Comparison of ENCODE assay signal across 8 mouse cellular contexts in genomic region chr2:156111358-156112079, GRCm38 (mm10). TPM values are rescaled to one million over a fixed set of nuclear protein-coding genes. Genes with fewer than 3 reads are reported as not detected.
A peak's percentile ranks its signal among the peaks of the same experiment; 100 is the strongest.
DNase-seq lines count a peak whose midpoint lies in the region; ATAC-seq and TF ChIP-seq lines count a peak whose summit lies in the region.

Gene Cpne1 (minus strand): TSS chr2:156111965.
Gene Rbm12 (minus strand): TSS chr2:156111978.

- peak within 1 kb of the TSS; percentile 98 for H3K9ac ChIP-seq in embryonic facial prominence, embryonic 14.5 days (ENCODE audit: low read depth, low read length)
- peak within 1 kb of the TSS; percentile 98 for H3K9ac ChIP-seq in limb, embryonic 14.5 days (ENCODE audit: low read depth, low read length, severe bottlenecking)
- peak within 1 kb of the TSS; percentile 99 for H3K9ac ChIP-seq in midbrain, postnatal 0 days (replicated peaks; ENCODE audit: low read length, poor library complexity, severe bottlenecking)

- H3K4me3 ChIP-seq in embryonic facial prominence, embryonic 14.5 days (ENCODE audit: low read depth, low read length), result peak within 1 kb of the TSS; percentile 89
- H3K4me3 ChIP-seq in limb, embryonic 14.5 days (replicated peaks; ENCODE audit: low read length), result peak within 1 kb of the TSS; percentile 91
- H3K4me3 ChIP-seq in midbrain, postnatal 0 days (ENCODE audit: low read depth, low read length), result peak within 1 kb of the TSS; percentile 100

- no peaks in the 10 kb centered on the region for H3K27me3 ChIP-seq in embryonic facial prominence, embryonic 14.5 days (replicated peaks; ENCODE audit: control insufficient read depth, insufficient read depth, low read length)
- no peaks in the 10 kb centered on the region for H3K27me3 ChIP-seq in limb, embryonic 14.5 days (ENCODE audit: control insufficient read depth, insufficient read depth, low read length)
- H3K27me3 ChIP-seq in midbrain, postnatal 0 days (ENCODE audit: insufficient read depth, low read length), result no peaks in the 10 kb centered on the region

- peak within 1 kb of the TSS; percentile 64 for H3K4me2 ChIP-seq in embryonic facial prominence, embryonic 14.5 days (ENCODE audit: low read depth, low read length)
- peak within 1 kb of the TSS; percentile 68 for H3K4me2 ChIP-seq in limb, embryonic 14.5 days (replicated peaks; ENCODE audit: low read depth, low read length, severe bottlenecking)
- H3K4me2 ChIP-seq in midbrain, postnatal 0 days (ENCODE audit: low read depth, low read length, poor library complexity, severe bottlenecking), result peak within 1 kb of the TSS; percentile 44

- H3K27ac ChIP-seq in embryonic facial prominence, embryonic 14.5 days (replicated peaks; ENCODE audit: low read depth, low read length), result peak within 1 kb of the TSS; percentile 94
- H3K27ac ChIP-seq in limb, embryonic 14.5 days (replicated peaks; ENCODE audit: low read depth, low read length), result peak within 1 kb of the TSS; percentile 92
- peak within 1 kb of the TSS; percentile 97 for H3K27ac ChIP-seq in midbrain, postnatal 0 days (ENCODE audit: low read depth, low read length)

- 0 out of 2 replicates have a peak, but pooled peaks cover 6% of the 10 kb centered on the region for H3K36me3 ChIP-seq in embryonic facial prominence, embryonic 14.5 days (ENCODE audit: control insufficient read depth, insufficient read depth, low read length)
- no peaks in the 10 kb centered on the region for H3K36me3 ChIP-seq in limb, embryonic 14.5 days (ENCODE audit: control insufficient read depth, insufficient read depth, low read length)
- H3K36me3 ChIP-seq in midbrain, postnatal 0 days (ENCODE audit: insufficient read depth, low read length), result no peaks in the 10 kb centered on the region

- peak; percentile 87 for DNase-seq in 3T3-L1 (ENCODE audit: low read depth, low spot score)
- peak; percentile 83 to 87 for DNase-seq in adrenal gland, postnatal 4 days (ENCODE audit: low spot score in 2 of 2)
- DNase-seq in embryonic facial prominence, embryonic 14.5 days (ENCODE audit: low spot score), result peak; percentile 95
- DNase-seq in heart, adult 8-10 months (ENCODE audit: low spot score), result peak; percentile 86
- peak; percentile 90 for DNase-seq in kidney, adult 9 months
- DNase-seq in limb, embryonic 14.5 days (ENCODE audit: low spot score), result peak; percentile 88
- peak; percentile 93 for DNase-seq in midbrain, postnatal 0 days (ENCODE audit: low spot score)
- DNase-seq in spleen, postnatal 14 days (ENCODE audit: low spot score in 2 of 2), result peak; percentile 84 to 89

- under 1% methylated on average over 56 of the region's 74 CpGs for WGBS in embryonic facial prominence, embryonic 14.5 days
- WGBS in limb, embryonic 14.5 days, result under 1% methylated on average over 66 of the region's 74 CpGs
- WGBS in midbrain, postnatal 0 days, result under 1% methylated on average over 57 of the region's 74 CpGs

- no peaks in the 10 kb centered on the region for H3K9me3 ChIP-seq in embryonic facial prominence, embryonic 14.5 days (ENCODE audit: control insufficient read depth, low read length)
- H3K9me3 ChIP-seq in limb, embryonic 14.5 days (ENCODE audit: control insufficient read depth, low read length), result no peaks in the 10 kb centered on the region
- H3K9me3 ChIP-seq in midbrain, postnatal 0 days (ENCODE audit: low read length), result no peaks in the 10 kb centered on the region

- TF ChIP-seq CTCF in midbrain, postnatal 0 days (IDR thresholded peaks at IDR 0.05), result no peak

- peak; percentile 95 for ATAC-seq in embryonic facial prominence, embryonic 14.5 days (ENCODE audit: low read depth)
- peak; percentile 95 for ATAC-seq in limb, embryonic 14.5 days (ENCODE audit: low FRiP score, low read depth)
- peak; percentile 92 for ATAC-seq in midbrain, postnatal 0 days (ENCODE audit: low FRiP score)

- H3K4me1 ChIP-seq in embryonic facial prominence, embryonic 14.5 days (ENCODE audit: control insufficient read depth, insufficient read depth, low read length), result peaks cover 13% of the 10 kb centered on the region
- H3K4me1 ChIP-seq in limb, embryonic 14.5 days (ENCODE audit: control insufficient read depth, insufficient read depth, low read length), result peaks cover 9% of the 10 kb centered on the region
- peaks cover 8% of the 10 kb centered on the region; the same call in 1 of the 2 replicates for H3K4me1 ChIP-seq in midbrain, postnatal 0 days (ENCODE audit: insufficient read depth, low read length)

- peak; percentile 56; the same call in 1 of the 2 replicates for TF ChIP-seq POLR2A in limb, embryonic 14.5 days (IDR thresholded peaks at IDR 0.05; ENCODE audit: borderline replicate concordance, extremely low read depth, insufficient read depth, insufficient read length)

RNA-seq across cellular contexts. Expression of gene Cpne1, which starts in this region (rescaled TPM):
- 10 to 100 TPM; 25.5 to 27.7 TPM for total RNA-seq in adrenal gland, postnatal 4 days (2021)
- 34.3 and 35.4 TPM in 2 replicates for polyA plus RNA-seq in embryonic facial prominence, embryonic 14.5 days (2014; fragmentation: Nextera tagmentation; extraction: Ambion mirVana)
- 10 to 100 TPM in 3 of 4 experiments, 1 to 10 TPM in 1; 9.4 to 13.7 (median 11.9) TPM for total RNA-seq in heart, adult 8-10 months (2022)
- polyA plus RNA-seq in limb, embryonic 14.5 days (2012; rRNA removed), result 90.7 and 123 TPM in 2 replicates
- 37.8 and 42.6 TPM in 2 replicates for polyA plus RNA-seq in limb, embryonic 14.5 days (2014; fragmentation: Nextera tagmentation; extraction: Ambion mirVana)
- total RNA-seq in midbrain, postnatal 0 days (2014; rRNA removed), result 30.0 and 34.1 TPM in 2 replicates
- 13.7 and 13.8 TPM in 2 replicates for polyA plus RNA-seq in midbrain, postnatal 0 days (2015; fragmentation: Nextera tagmentation; extraction: Ambion mirVana)

RNA-seq across cellular contexts. Expression of gene Rbm12, which starts in this region (rescaled TPM):
- 10 to 100 TPM; 45.5 to 49.1 TPM for total RNA-seq in adrenal gland, postnatal 4 days (2021)
- polyA plus RNA-seq in embryonic facial prominence, embryonic 14.5 days (2014; fragmentation: Nextera tagmentation; extraction: Ambion mirVana), result 26.2 and 27.7 TPM in 2 replicates
- 10 to 100 TPM in 2 of 4 experiments, 1 to 10 TPM in 2; 8.4 to 20.4 (median 13.6) TPM for total RNA-seq in heart, adult 8-10 months (2022)
- polyA plus RNA-seq in limb, embryonic 14.5 days (2012; rRNA removed), result 28.5 and 35.0 TPM in 2 replicates
- polyA plus RNA-seq in limb, embryonic 14.5 days (2014; fragmentation: Nextera tagmentation; extraction: Ambion mirVana), result 30.6 and 33.3 TPM in 2 replicates
- total RNA-seq in midbrain, postnatal 0 days (2014; rRNA removed), result 29.2 and 33.2 TPM in 2 replicates
- 17.2 and 19.8 TPM in 2 replicates for polyA plus RNA-seq in midbrain, postnatal 0 days (2015; fragmentation: Nextera tagmentation; extraction: Ambion mirVana)

Comparison
In these comparisons a context has a peak if more than half of its experiments do, and no peak if none do; other contexts are left out.
1. Peak in every context shown above with its lines: DNase-seq, ATAC-seq, H3K4me3 ChIP-seq and H3K27ac ChIP-seq.